Mouse (Mus musculus) ES-E14 (cell line): ENCODE results near the gene Olfr591.

Experiments
- CHD2 ChIP-seq: IDR thresholded peaks from 2 replicates; pipeline ENCODE4 v1.6.1; 2014; ENCODE audit warnings: mild to moderate bottlenecking, low read depth, low read length, inconsistent platforms
- HCFC1 ChIP-seq: IDR thresholded peaks from 2 replicates; pipeline ENCODE4 v1.6.1; 2012; ENCODE audit warnings: low read length, inconsistent platforms, borderline replicate concordance; ENCODE audit not compliant: insufficient read depth
- MAFK ChIP-seq: IDR thresholded peaks from 2 replicates; pipeline ENCODE4 v1.6.1; 2014; ENCODE audit warnings: mild to moderate bottlenecking, low read depth, low read length, inconsistent platforms; ENCODE audit not compliant: insufficient read depth
- ZNF384 ChIP-seq: IDR thresholded peaks from 2 replicates; pipeline ENCODE4 v1.6.1; 2012; ENCODE audit warnings: low read depth, low read length, inconsistent platforms

DNA sequence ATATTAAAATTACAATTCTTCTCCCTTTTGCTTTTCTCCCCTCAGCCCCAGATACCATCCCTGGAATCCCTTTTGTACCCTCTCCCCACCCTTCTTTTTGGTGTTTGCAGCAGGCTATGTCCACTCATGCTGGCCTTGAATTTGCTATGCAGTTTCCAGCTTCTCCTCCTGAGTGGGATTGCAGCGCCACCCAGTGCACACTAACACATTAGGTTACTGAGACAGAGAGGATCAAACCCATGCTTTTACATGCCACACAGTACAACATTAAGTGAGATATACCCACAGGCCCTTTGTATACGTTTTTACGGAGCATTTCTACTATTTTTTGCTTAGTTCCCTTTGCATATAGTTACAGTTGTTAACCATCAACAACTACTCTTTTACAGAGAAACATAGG lies 58.7 kb downstream of the Olfr591 start:
- no peak for TF ChIP-seq ZNF384
- TF ChIP-seq HCFC1 = no peak
- TF ChIP-seq CHD2 = no peak
- TF ChIP-seq MAFK = no peak
